Mouse (Mus musculus): ENCODE measurements at regions not wholly inside any gene's neighbourhood (a gene's known extent, or its start where the extent isn't known, plus 50 kb on each side); places are given as distances from the start of the nearest gene placed in this dataset.
"Not testable (repeated sequence)": the region's sequence is repeated elsewhere in the genome, so short reads cannot be mapped to it uniquely, and the experiment has no call there.

GRCm38 (mm10) chr13:52331068-52331467 lies 200.0 kb downstream of the Diras2 start:
- DNase-seq (ENCODE audit: low spot score): no peak

- no peak for DNase-seq (ENCODE audit: low spot score)
These were observed 196.1 kb downstream of the Diras2 start for GRCm38 (mm10) chr13:52334962-52335361.

- no peak for DNase-seq (ENCODE audit: low spot score)
These were observed 193.1 kb downstream of the Diras2 start for GRCm38 (mm10) chr13:52337936-52338335.

- DNase-seq (ENCODE audit: low spot score): no peak
These were observed 191.9 kb downstream of the Diras2 start for GRCm38 (mm10) chr13:52339156-52339555.

- DNase-seq (ENCODE audit: low spot score): no peak
These were observed 189.1 kb downstream of the Diras2 start for GRCm38 (mm10) chr13:52341981-52342380.

- no peak for DNase-seq (ENCODE audit: low spot score)
These were observed 186.7 kb downstream of the Diras2 start for GRCm38 (mm10) chr13:52344383-52344782.

- DNase-seq (ENCODE audit: low spot score): no peak
These were observed 186.2 kb downstream of the Diras2 start for GRCm38 (mm10) chr13:52344853-52345252.

GRCm38 (mm10) chr13:52345375-52346026 lies 185.6 kb downstream of the Diras2 start:
- no peak for DNase-seq (ENCODE audit: low spot score)

- DNase-seq (ENCODE audit: low spot score): no peak
These were observed 185.1 kb downstream of the Diras2 start for GRCm38 (mm10) chr13:52346027-52346375.

- no peak for DNase-seq (ENCODE audit: low spot score)
These were observed 183.4 kb downstream of the Diras2 start for GRCm38 (mm10) chr13:52347631-52348030.

- no peak for DNase-seq (ENCODE audit: low spot score)
These were observed 181.5 kb downstream of the Diras2 start for GRCm38 (mm10) chr13:52349606-52350005.

- no peak for DNase-seq (ENCODE audit: low spot score)
These were observed 178.5 kb downstream of the Diras2 start for GRCm38 (mm10) chr13:52352576-52352975.

GRCm38 (mm10) chr13:52353437-52353836 lies 177.6 kb downstream of the Diras2 start:
- DNase-seq (ENCODE audit: low spot score): no peak

- DNase-seq (ENCODE audit: low spot score): no peak
These were observed 177.1 kb downstream of the Diras2 start for GRCm38 (mm10) chr13:52353966-52354365.

- DNase-seq (ENCODE audit: low spot score): not testable (repeated sequence)
These were observed 175.2 kb downstream of the Diras2 start for GRCm38 (mm10) chr13:52355921-52356320.

GRCm38 (mm10) chr13:52359332-52359731 lies 171.7 kb downstream of the Diras2 start:
- DNase-seq (ENCODE audit: low spot score): not testable (repeated sequence)

- no peak for DNase-seq (ENCODE audit: low spot score)
These were observed 169.8 kb downstream of the Diras2 start for GRCm38 (mm10) chr13:52361177-52361846.

- no peak for DNase-seq (ENCODE audit: low spot score)
These were observed 168.8 kb downstream of the Diras2 start for GRCm38 (mm10) chr13:52362266-52362665.

- no peak for DNase-seq (ENCODE audit: low spot score)
These were observed 161.2 kb downstream of the Diras2 start for GRCm38 (mm10) chr13:52369851-52370250.

GRCm38 (mm10) chr13:52371986-52372385 lies 159.1 kb downstream of the Diras2 start:
- no peak for DNase-seq (ENCODE audit: low spot score)

- DNase-seq (ENCODE audit: low spot score): no peak
These were observed 156.3 kb downstream of the Diras2 start for GRCm38 (mm10) chr13:52374781-52375180.

GRCm38 (mm10) chr13:52378236-52378635 lies 152.8 kb downstream of the Diras2 start:
- no peak for DNase-seq (ENCODE audit: low spot score)

- no peak for DNase-seq (ENCODE audit: low spot score)
These were observed 141.8 kb downstream of the Diras2 start for GRCm38 (mm10) chr13:52389271-52389670.

GRCm38 (mm10) chr13:52395786-52396185 lies 135.3 kb downstream of the Diras2 start:
- no peak for DNase-seq (ENCODE audit: low spot score)
